Mouse (Mus musculus): Measurements from ENCODE around the gene Mettl27. TPM values are rescaled to one million over a fixed set of nuclear protein-coding genes. Genes with fewer than 3 reads are reported as not detected.
A peak's percentile ranks its signal among the peaks of the same experiment; 100 is the strongest.

Mettl27 gene
- polyA plus RNA-seq, 2 experiments, result 14.8 to 18.9 TPM

DNA sequence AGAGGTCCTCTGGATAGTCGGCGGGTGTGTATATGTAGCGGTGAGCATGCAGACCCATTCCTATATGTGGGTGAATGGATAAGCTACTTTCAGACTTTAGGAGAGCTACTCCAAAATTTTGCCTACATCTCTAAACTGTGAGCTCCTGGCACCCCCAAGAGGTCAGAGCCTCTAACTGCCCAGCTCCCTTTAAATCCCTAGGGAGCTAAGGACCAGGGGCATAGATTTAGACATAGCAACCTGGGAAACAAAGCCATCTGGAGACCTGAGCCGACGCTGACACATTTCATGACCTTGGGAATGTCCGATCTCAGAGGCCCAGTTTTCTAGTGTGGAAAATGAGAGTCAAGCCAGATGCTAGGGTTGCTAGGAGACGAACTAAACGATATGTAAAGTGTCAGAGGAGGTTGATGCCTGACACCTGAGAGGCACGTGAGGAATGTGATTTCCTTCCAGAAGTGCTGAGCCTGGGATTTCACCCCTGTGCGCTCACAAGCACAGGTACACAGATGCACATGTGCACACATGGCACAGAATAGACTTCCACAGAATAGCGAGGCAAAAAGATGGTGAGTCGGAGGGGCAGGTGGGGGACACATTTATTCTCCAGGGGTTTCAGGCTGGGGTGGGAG, 31.0 kb upstream of the Mettl27 start:
- no peaks in the 10 kb centered on the region for H3K36me3 ChIP-seq (ENCODE audit: control insufficient read depth, insufficient read depth, low read length)
- no peak for TF ChIP-seq POLR2A (IDR thresholded peaks at IDR 0.05; ENCODE audit: borderline replicate concordance, extremely low read depth, insufficient read depth, insufficient read length)
- no peak overlapping the region for H3K27ac ChIP-seq (replicated peaks; ENCODE audit: low read depth, low read length)
- WGBS, result 24% methylated on average over 12 of the region's 12 CpGs
- H3K9me3 ChIP-seq (ENCODE audit: control insufficient read depth, low read length), result no peaks in the 10 kb centered on the region
- H3K4me2 ChIP-seq (replicated peaks; ENCODE audit: low read depth, low read length, severe bottlenecking), result no peak overlapping the region
- peak; percentile 72 for DNase-seq (ENCODE audit: low spot score)
- no peak overlapping the region for H3K4me3 ChIP-seq (replicated peaks; ENCODE audit: low read length)
- no peaks in the 10 kb centered on the region for H3K27me3 ChIP-seq (ENCODE audit: control insufficient read depth, insufficient read depth, low read length)
- H3K9ac ChIP-seq (ENCODE audit: low read depth, low read length, severe bottlenecking), result no peak overlapping the region
- peaks cover 17% of the 10 kb centered on the region for H3K4me1 ChIP-seq (ENCODE audit: control insufficient read depth, insufficient read depth, low read length)
- peak; percentile 84 for ATAC-seq (ENCODE audit: low FRiP score, low read depth)

DNA sequence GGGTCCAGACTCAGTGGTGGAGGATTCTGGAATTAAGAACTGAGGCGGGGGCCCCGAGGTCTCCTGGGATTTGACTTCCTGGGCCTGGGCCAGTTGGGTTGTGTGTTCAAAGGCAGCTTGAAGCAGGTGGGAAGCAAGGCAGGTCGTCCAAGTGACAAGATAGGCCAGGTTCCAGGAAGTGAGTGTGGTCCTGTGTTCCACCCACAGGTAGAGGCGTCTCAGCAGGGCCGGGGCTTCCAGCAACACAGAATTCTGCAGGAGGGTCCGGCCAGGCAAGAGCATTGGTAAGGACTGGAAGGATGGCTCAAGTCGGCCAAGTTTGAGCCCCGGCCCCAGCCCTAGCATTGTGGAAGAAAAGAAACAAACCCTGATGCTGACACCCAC, 30.5 kb upstream of the Mettl27 start:
- Histone ChIP-seq H3K9ac (ENCODE audit: low read depth, low read length, severe bottlenecking) (no peak overlapping the region), H3K36me3 (ENCODE audit: control insufficient read depth, insufficient read depth, low read length) (no peaks in the 10 kb centered on the region), H3K4me2 (replicated peaks; ENCODE audit: low read depth, low read length, severe bottlenecking) (no peak overlapping the region), H3K27ac (replicated peaks; ENCODE audit: low read depth, low read length) (no peak overlapping the region; the same call in 1 of the 2 replicates), H3K4me1 (ENCODE audit: control insufficient read depth, insufficient read depth, low read length) (peaks cover 17% of the 10 kb centered on the region), H3K4me3 (replicated peaks; ENCODE audit: low read length) (no peak overlapping the region), H3K27me3 (ENCODE audit: control insufficient read depth, insufficient read depth, low read length) (no peaks in the 10 kb centered on the region), H3K9me3 (ENCODE audit: control insufficient read depth, low read length) (no peaks in the 10 kb centered on the region)
- no peak for ATAC-seq (ENCODE audit: low FRiP score, low read depth)
- no peak for DNase-seq (ENCODE audit: low spot score)
- 79% methylated on average over 8 of the region's 8 CpGs for WGBS
- TF ChIP-seq POLR2A (IDR thresholded peaks at IDR 0.05; ENCODE audit: borderline replicate concordance, extremely low read depth, insufficient read depth, insufficient read length), result no peak

DNA sequence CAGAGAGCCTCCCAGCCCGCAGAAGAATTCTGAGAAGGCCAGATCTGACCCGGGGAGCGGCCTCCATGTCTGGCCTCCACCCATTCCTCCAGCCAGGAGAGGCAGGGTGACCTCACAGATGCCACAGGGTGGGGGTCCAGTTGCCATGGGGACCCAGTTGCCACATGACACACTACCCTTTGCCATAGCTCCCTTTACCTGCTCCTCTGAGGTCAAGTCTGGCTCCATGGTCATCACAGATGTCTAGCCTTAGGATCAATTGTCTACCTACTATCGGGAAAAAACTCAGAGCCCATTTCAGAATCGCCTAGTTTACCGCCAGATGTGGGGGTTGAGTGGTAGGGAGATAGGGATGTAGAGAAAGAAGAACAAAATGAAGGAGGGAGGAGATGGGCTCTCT, 25.5 kb upstream of the Mettl27 start, which contains the start of gene Tmem270:
Gene Tmem270 (minus strand): TSS at position 101 of the 400 bp plus-strand sequence.
- DNase-seq (ENCODE audit: low spot score) (no peak), ATAC-seq (ENCODE audit: low FRiP score, low read depth) (no peak)
- H3K4me1 ChIP-seq (ENCODE audit: control insufficient read depth, insufficient read depth, low read length), result peaks cover under 1% of the 10 kb centered on the region; the same call in 1 of the 2 replicates
- no peaks in the 10 kb centered on the region for H3K36me3 ChIP-seq (ENCODE audit: control insufficient read depth, insufficient read depth, low read length)
- no peaks in the 10 kb centered on the region for H3K27me3 ChIP-seq (ENCODE audit: control insufficient read depth, insufficient read depth, low read length)
- no peak within 1 kb of the TSS for H3K27ac ChIP-seq (replicated peaks; ENCODE audit: low read depth, low read length)
- no peaks in the 10 kb centered on the region for H3K9me3 ChIP-seq (ENCODE audit: control insufficient read depth, low read length)
- H3K4me2 ChIP-seq (replicated peaks; ENCODE audit: low read depth, low read length, severe bottlenecking), result no peak within 1 kb of the TSS
- H3K4me3 ChIP-seq (replicated peaks; ENCODE audit: low read length), result no peak within 1 kb of the TSS
- no peak for TF ChIP-seq POLR2A (IDR thresholded peaks at IDR 0.05; ENCODE audit: borderline replicate concordance, extremely low read depth, insufficient read depth, insufficient read length)
- WGBS, result 76% methylated on average over 6 of the region's 6 CpGs
- no peak within 1 kb of the TSS; the same call in 1 of the 2 replicates for H3K9ac ChIP-seq (ENCODE audit: low read depth, low read length, severe bottlenecking)

DNA sequence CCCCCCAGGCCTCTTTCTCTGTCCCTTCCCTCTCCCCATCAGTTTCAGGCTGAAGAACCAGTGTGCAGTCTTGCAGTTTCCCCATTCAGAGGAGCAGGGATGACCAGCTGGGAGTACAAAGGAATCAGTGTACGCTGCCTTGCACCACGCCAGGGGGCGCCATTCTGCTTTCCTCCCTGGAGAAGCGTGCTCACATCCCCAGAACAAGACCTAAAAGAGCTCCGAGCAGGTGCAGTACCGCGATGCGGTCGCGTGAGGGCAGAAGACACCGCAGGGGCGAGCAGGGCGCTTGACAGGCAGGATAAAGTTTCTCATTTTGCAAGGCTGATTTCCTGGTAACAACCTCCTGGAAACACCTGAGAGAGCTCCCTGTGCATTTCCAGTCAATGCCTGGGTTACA, 25.0 kb upstream of the Mettl27 start:
- Histone ChIP-seq H3K9me3 (ENCODE audit: control insufficient read depth, low read length) (no peaks in the 10 kb centered on the region), H3K27ac (replicated peaks; ENCODE audit: low read depth, low read length) (no peak overlapping the region), H3K4me1 (ENCODE audit: control insufficient read depth, insufficient read depth, low read length) (no peaks in the 10 kb centered on the region), H3K9ac (ENCODE audit: low read depth, low read length, severe bottlenecking) (no peak overlapping the region), H3K4me3 (replicated peaks; ENCODE audit: low read length) (no peak overlapping the region), H3K4me2 (replicated peaks; ENCODE audit: low read depth, low read length, severe bottlenecking) (no peak overlapping the region), H3K36me3 (ENCODE audit: control insufficient read depth, insufficient read depth, low read length) (no peaks in the 10 kb centered on the region), H3K27me3 (ENCODE audit: control insufficient read depth, insufficient read depth, low read length) (no peaks in the 10 kb centered on the region)
- WGBS, result 1% methylated on average over 13 of the region's 13 CpGs
- ATAC-seq (ENCODE audit: low FRiP score, low read depth) (peak; percentile 73), DNase-seq (ENCODE audit: low spot score) (peak; percentile 76)
- TF ChIP-seq POLR2A (IDR thresholded peaks at IDR 0.05; ENCODE audit: borderline replicate concordance, extremely low read depth, insufficient read depth, insufficient read length), result no peak

DNA sequence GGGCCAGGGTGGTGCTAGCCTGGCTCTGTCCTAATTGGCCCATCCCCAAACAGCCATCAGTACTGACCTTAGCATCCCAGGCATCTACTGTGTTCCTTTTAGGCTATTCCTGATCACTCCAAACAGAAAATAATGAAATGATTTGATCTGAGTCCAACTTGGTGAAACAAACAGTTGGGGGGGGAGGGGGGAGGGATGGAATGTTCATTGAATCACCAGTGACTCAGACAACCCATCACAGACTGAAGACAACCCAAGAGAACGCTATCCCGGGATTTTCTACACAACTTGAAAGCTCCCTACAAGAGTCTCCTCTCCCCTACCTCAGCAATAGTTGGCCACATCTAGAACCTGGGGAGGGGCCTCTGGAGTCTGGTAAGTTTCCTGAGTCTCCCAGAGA, 20.3 kb upstream of the Mettl27 start:
- 73% methylated on average over 2 of the region's 2 CpGs for WGBS
- no peak for TF ChIP-seq POLR2A (IDR thresholded peaks at IDR 0.05; ENCODE audit: borderline replicate concordance, extremely low read depth, insufficient read depth, insufficient read length)

More for the DNA sequence above, 20.3 kb upstream of the Mettl27 start:
- no peak overlapping the region for H3K4me3 ChIP-seq (replicated peaks; ENCODE audit: low read length)
- no peak for ATAC-seq (ENCODE audit: low FRiP score, low read depth)
- no peak overlapping the region for H3K9ac ChIP-seq (ENCODE audit: low read depth, low read length, severe bottlenecking)
- no peaks in the 10 kb centered on the region for H3K27me3 ChIP-seq (ENCODE audit: control insufficient read depth, insufficient read depth, low read length)
- no peak overlapping the region for H3K4me2 ChIP-seq (replicated peaks; ENCODE audit: low read depth, low read length, severe bottlenecking)
- H3K27ac ChIP-seq (replicated peaks; ENCODE audit: low read depth, low read length), result no peak overlapping the region
- no peak for DNase-seq (ENCODE audit: low spot score)
- no peaks in the 10 kb centered on the region for H3K4me1 ChIP-seq (ENCODE audit: control insufficient read depth, insufficient read depth, low read length)
- H3K36me3 ChIP-seq (ENCODE audit: control insufficient read depth, insufficient read depth, low read length), result no peaks in the 10 kb centered on the region
- no peaks in the 10 kb centered on the region for H3K9me3 ChIP-seq (ENCODE audit: control insufficient read depth, low read length)

Measured in limb, embryonic 14.5 days (tissue).